10 mouse cellular contexts compared by ENCODE assay signal in genomic region chr2:47945061-47945460, GRCm38 (mm10).
DNase-seq lines count a peak whose midpoint lies in the region; ATAC-seq and TF ChIP-seq lines count a peak whose summit lies in the region.
"Had no signal": no experiment of that assay in that cellular context is flagged by ENCODE, and none has a peak within 500 bp of the region (broad histone marks: within the 10 kb centered on the region; RNA-seq: fewer than 3 reads in every experiment).

No protein-coding gene starts in this region.

- no peak for TF ChIP-seq POLR2A in CH12.LX (IDR thresholded peaks at IDR 0.05; ENCODE audit: low read depth, low read length)

- no peak overlapping the region for H3K27ac ChIP-seq in gastrocnemius, adult 2 months
- no peak overlapping the region for H3K27ac ChIP-seq in liver, postnatal 0 days (ENCODE audit: low read depth)
- no peak overlapping the region for H3K27ac ChIP-seq in CH12.LX (ENCODE audit: insufficient read depth, low read depth)
- H3K27ac ChIP-seq: lung, embryonic 15.5 days had no signal

- no peak overlapping the region for H3K4me3 ChIP-seq in gastrocnemius, adult 2 months
- H3K4me3 ChIP-seq in liver, postnatal 0 days (ENCODE audit: low read depth, low read length), result no peak overlapping the region
- H3K4me3 ChIP-seq in CH12.LX (replicated peaks in 1 of 3; ENCODE audit: low read depth in 2 of 3, low read length in 2 of 3, poor library complexity in 1 of 3), result no peak overlapping the region
- H3K4me3 ChIP-seq: lung, embryonic 15.5 days; myocyte had no signal

- DNase-seq in gastrocnemius, adult 2 months, result peak; percentile 11
- DNase-seq in gastrocnemius, postnatal 36 days, result no peak
- DNase-seq in liver, postnatal 0 days, result no peak
- DNase-seq in liver, result no peak
- DNase-seq in 3T3-L1 (ENCODE audit: low read depth, low spot score), result peak; percentile 54
- peak; percentile 3 for DNase-seq in CH12.LX (ENCODE audit: extremely low read depth)
- DNase-seq in frontal cortex, postnatal 25 days (ENCODE audit: low spot score in 2 of 2), result no peak
- DNase-seq: adrenal gland, postnatal 14 days had no signal

- TF ChIP-seq RAD21 in CH12.LX (IDR thresholded peaks at IDR 0.05; ENCODE audit: low read depth, low read length), result no peak; the same call in none of the 2 replicates

- in situ Hi-C loops in CH12.LX (cut with MboI; ENCODE audit: low pct_ligation_motif_present, low pct_unique_long_range_greater_than_20kb, low sequenced_read_pairs), result no loop called here

- intact Hi-C loops in gastrocnemius, adult 2 months (cut with DNase I), result no loop called here
- intact Hi-C loops in gastrocnemius, postnatal 36 days (cut with DNase I), result loop anchor here (5.0 kb wide), 1 partner anchor 942 kb away; no protein-coding TSS in a partner anchor

- no peak for TF ChIP-seq EP300 in liver, postnatal 0 days (IDR thresholded peaks at IDR 0.05; ENCODE audit: low read depth)
- no peak for TF ChIP-seq EP300 in CH12.LX (IDR thresholded peaks at IDR 0.05; ENCODE audit: low read length)

- TF ChIP-seq CTCF in gastrocnemius, adult 2 months (IDR thresholded peaks at IDR 0.05), result peak; percentile 31
- 0 out of 2 replicates have a peak, but pooled peaks have one; percentile 12 for TF ChIP-seq CTCF in liver, postnatal 0 days (IDR thresholded peaks at IDR 0.05; ENCODE audit: low read depth)
- TF ChIP-seq CTCF in CH12.LX (conservative IDR thresholded peaks at IDR 0.05 in 1 of 2, IDR thresholded peaks at IDR 0.05 in 1 of 2; ENCODE audit: low read depth in 2 of 2, low read length in 2 of 2), result 0 out of 4 replicates have a peak, but pooled peaks of 1 of the 2 experiments have one; percentile 5

- no peaks in the 10 kb centered on the region for H3K79me2 ChIP-seq in CH12.LX (replicated peaks; ENCODE audit: control insufficient read depth, extremely low read depth, insufficient read depth, poor library complexity, severe bottlenecking)

- dilution Hi-C loops in CH12.LX (cut with MboI; ENCODE audit: extremely low pct_ligation_motif_present, extremely low pct_unique_long_range_greater_than_20kb, low sequenced_read_pairs), result no loop called here

- no peaks in the 10 kb centered on the region for H3K27me3 ChIP-seq in liver, postnatal 0 days (ENCODE audit: insufficient read depth, low read length)
- no peaks in the 10 kb centered on the region for H3K27me3 ChIP-seq in CH12.LX (replicated peaks)
- H3K27me3 ChIP-seq: lung, embryonic 15.5 days had no signal

- H3K4me1 ChIP-seq in liver, postnatal 0 days (ENCODE audit: insufficient read depth), result no peaks in the 10 kb centered on the region
- H3K4me1 ChIP-seq in CH12.LX (ENCODE audit: control insufficient read depth in 1 of 2, insufficient read depth in 2 of 2), result no peaks in the 10 kb centered on the region
- H3K4me1 ChIP-seq: lung, embryonic 15.5 days had no signal

- no peaks in the 10 kb centered on the region for H3K9me3 ChIP-seq in liver, postnatal 0 days (ENCODE audit: low read length)
- no peaks in the 10 kb centered on the region for H3K9me3 ChIP-seq in CH12.LX (replicated peaks; ENCODE audit: low read length)
- H3K9me3 ChIP-seq: lung, embryonic 15.5 days had no signal

- ATAC-seq in liver, postnatal 0 days, result no peak

- H3K4me2 ChIP-seq in liver, postnatal 0 days (ENCODE audit: low read depth, low read length), result no peak overlapping the region
- H3K4me2 ChIP-seq in CH12.LX (ENCODE audit: insufficient read depth, low read depth, poor library complexity, severe bottlenecking), result no peak overlapping the region
- H3K4me2 ChIP-seq: lung, embryonic 15.5 days had no signal

- no peaks in the 10 kb centered on the region for H3K36me3 ChIP-seq in liver, postnatal 0 days (replicated peaks; ENCODE audit: insufficient read depth, low read length)
- no peaks in the 10 kb centered on the region for H3K36me3 ChIP-seq in CH12.LX (replicated peaks in 1 of 2; ENCODE audit: control insufficient read depth in 1 of 2, insufficient read depth in 1 of 2, low read length in 1 of 2)
- H3K36me3 ChIP-seq: lung, embryonic 15.5 days had no signal

- H3K9ac ChIP-seq in liver, postnatal 0 days (replicated peaks), result no peak overlapping the region
- no peak overlapping the region for H3K9ac ChIP-seq in CH12.LX (ENCODE audit: insufficient read depth, low read depth)
- H3K9ac ChIP-seq: lung, embryonic 15.5 days had no signal

TF ChIP-seq in CH12.LX, 34 proteins besides CTCF, POLR2A, EP300 and RAD21:
- TF ChIP-seq TCF12 (IDR thresholded peaks at IDR 0.05; ENCODE audit: low read depth, low read length) (no peak), BHLHE40 (IDR thresholded peaks at IDR 0.05; ENCODE audit: low read depth, low read length) (no peak), ZC3H11A (IDR thresholded peaks at IDR 0.05; ENCODE audit: low read depth, low read length) (no peak), HCFC1 (IDR thresholded peaks at IDR 0.05; ENCODE audit: low read depth, low read length) (no peak), MAFK (IDR thresholded peaks at IDR 0.05; ENCODE audit: insufficient replicate concordance, low read length) (no peak), MEF2A (IDR thresholded peaks at IDR 0.05; ENCODE audit: borderline replicate concordance, low read depth, low read length) (no peak), NRF1 (IDR thresholded peaks at IDR 0.05; ENCODE audit: low read depth, low read length) (no peak), ZKSCAN1 (IDR thresholded peaks at IDR 0.05; ENCODE audit: borderline replicate concordance, low read depth, low read length) (no peak)

Comparison
In these comparisons a context has a peak if more than half of its experiments do, and no peak if none do; other contexts are left out.
1. DNase-seq: peak in gastrocnemius, adult 2 months (single experiment), 3T3-L1 (single experiment) and CH12.LX (single experiment); none in gastrocnemius, postnatal 36 days (0 of 2), liver, postnatal 0 days (single experiment), liver (single experiment) and frontal cortex, postnatal 25 days (0 of 2).